Mouse (Mus musculus) gonadal fat pad, adult 2 months (tissue): ENCODE data around the gene Gm3045. TPM values are rescaled to one million over a fixed set of nuclear protein-coding genes. Genes with fewer than 3 reads are reported as not detected.

ENCODE experiments used
- DNase-seq: peaks from one replicate; pipeline ENCODE4 v3.0.0-alpha.2; 2012; ENCODE audit warnings: low read depth
- polyA plus RNA-seq: library from polyadenylated mRNA; depleted of rRNA; stranded (reverse); fragments of >200 nt; gene quantifications from 2 replicates; pipeline ENCODE4 v1.2.3, GENCODE M21; 2012; rRNA removed

Gm3045 gene
- polyA plus RNA-seq, result not detected in 2 replicates

DNA sequence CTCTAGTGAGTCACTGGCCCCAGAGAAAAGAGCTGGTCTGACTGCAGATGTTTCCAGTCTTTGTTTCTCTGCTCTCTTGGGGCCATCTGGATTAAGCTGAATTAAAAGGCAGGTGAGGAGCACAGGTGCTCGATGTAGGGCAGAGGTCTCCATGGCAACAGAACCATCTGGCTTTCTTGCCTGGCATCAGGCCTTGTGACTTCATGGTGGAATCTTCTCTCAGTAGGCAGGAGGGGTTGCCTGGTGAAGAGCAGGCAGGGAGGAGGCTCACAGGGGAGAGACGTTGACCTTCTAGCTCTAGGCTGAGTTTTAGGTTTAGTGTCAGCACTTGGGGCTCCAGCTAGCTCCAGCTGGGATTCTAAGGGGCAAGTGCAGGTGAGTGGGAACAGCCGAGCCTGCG is at the start of gene Gm3045:
Gene Gm3045, plus strand, starts transcription at position 230 of the 400 bp plus-strand sequence.
- DNase-seq, result no peak

DNA sequence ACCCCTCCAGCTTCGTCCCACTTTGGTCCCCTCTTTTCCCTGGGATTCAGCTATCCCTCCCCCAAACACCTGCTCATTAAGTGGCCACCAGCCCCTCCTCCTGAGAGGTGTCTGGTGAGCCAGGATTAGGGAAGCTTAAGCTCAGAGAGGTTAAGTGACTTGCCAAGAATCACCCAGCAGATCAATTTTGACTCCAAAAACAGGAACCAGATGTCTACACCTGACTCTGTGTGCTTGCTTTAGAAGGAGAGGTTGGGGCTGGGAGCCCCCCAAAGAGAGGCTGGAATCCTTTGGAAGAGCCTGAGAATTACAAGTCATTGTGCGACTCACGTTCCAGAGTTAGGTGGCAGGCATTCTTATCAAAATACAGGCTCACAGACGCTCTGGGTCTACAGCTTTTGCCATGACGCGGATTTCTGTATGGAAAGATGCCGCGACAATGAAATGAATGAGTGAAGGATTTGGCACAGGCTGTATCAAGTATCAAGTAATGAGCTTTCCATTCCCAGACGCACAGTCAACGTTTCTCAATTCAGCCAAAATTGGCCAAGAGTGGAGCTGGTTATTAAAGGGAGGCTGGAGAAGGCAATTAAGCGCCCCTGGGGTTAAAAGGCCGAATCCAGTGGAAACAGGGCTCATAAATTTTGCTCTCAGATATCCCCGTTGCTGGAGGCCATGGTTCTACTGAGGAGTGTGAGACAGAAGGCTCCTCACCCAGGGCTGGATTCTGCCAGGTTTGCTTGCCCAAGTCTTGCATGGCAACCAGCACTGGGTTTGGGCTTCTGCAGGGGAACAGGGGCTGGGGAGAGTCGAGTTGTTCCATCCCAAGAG is 45.3 kb upstream of the Gm3045 start:
- no peak for DNase-seq

DNA sequence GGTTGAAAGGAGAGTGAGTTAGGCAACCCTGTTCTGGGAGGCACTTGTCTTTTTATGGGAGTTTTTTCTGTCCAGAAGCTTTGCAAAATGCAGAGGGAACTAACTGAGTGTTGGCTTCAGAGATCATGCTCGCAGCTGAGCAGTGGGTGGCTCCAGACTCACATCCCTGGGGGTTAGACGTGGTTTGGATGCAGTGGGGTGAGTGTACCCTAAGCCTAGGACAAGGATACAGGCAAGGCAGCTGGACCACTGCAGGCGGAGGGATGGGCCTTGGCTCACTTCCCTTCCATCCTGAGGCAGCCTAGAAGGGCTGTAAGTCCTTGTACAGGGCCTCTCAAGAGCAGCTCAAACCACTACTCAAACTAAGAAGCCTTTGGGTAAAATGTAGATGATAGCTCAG is 43.0 kb upstream of the Gm3045 start:
- no peak for DNase-seq

GRCm38 (mm10) chr13:56386411-56386810 is 40.0 kb upstream of the Gm3045 start:
- no peak for DNase-seq

DNA sequence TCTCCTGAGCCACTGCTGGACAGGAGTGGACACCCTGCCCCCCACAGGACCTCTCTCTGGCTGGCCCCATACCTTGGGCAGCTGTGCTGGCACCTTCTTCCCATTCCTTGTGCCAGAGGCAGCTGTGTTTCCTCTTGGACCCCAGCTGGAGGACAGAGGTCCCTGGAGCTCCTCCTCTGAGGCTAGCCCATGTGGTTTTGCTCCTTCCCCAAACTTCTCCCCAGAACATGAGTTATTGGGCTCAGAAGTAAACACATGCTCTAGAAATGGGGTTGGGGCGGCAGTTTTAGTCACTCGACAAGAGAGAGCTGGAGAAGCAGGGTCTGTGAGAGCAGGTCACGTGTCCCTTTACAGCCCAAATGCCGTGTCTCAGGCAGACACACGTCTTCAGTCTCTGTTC is 39.0 kb upstream of the Gm3045 start:
- no peak for DNase-seq

DNA sequence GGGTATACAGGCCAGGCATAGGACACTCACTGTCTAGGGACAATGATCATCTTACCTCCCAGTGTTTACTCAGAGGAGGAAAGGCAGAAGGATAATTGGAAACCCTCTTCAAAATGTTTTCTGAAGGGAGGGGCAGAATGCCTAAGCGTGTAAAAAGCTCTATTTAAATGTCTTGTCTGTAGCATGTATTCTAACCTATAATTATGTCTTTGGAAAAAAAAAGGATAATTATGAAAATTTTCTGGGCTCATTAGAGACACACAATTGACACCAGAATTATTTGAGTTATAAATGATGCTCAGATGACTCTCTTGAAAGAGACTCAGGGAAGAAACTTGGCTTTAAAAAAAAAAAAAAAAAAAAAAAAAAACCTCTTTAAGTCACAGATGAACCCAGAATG is 38.4 kb upstream of the Gm3045 start:
- DNase-seq, result no peak

- no peak for DNase-seq
These were observed 28.8 kb upstream of the Gm3045 start for GRCm38 (mm10) chr13:56397572-56397971.

GRCm38 (mm10) chr13:56401186-56401585 is 25.2 kb upstream of the Gm3045 start:
- DNase-seq, result no peak

GRCm38 (mm10) chr13:56403381-56404086 is 22.9 kb upstream of the Gm3045 start:
- no peak for DNase-seq

DNA sequence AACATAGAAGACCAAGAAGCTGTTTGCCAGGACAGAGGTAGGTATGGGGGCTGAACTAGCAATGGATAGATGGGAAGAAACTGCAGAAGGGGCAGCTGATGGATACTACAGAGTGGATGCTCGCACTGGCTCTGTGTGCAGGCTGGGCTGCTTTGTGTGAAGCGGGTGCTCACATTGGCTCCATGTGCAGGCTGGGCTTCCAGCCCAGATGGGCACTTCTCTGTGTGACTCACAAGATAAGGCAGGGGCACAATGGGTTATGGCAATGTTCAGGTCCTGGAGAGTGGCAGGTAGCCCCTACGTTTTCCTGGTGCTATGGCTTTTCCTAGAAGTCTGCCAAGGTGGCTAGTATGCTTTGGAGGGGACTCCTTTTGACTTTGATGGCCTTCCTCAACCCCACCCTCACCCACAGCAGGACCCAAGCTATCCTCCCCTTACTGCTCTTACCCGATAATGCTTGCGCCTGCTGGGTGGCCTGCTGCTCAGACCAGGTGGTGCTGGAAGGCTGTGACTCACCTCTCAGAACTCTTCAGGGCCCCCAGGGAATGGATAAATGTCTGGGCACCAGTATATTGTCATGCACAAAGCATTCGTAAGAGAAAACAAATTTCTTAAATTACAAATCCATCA is 21.8 kb upstream of the Gm3045 start:
- DNase-seq, result no peak

- DNase-seq, result no peak
These were observed 14.0 kb upstream of the Gm3045 start for GRCm38 (mm10) chr13:56412286-56412873.

- no peak for DNase-seq
These were observed 7.5 kb upstream of the Gm3045 start for GRCm38 (mm10) chr13:56418685-56419483.

GRCm38 (mm10) chr13:56419538-56419937 is 6.9 kb upstream of the Gm3045 start:
- no peak for DNase-seq

- DNase-seq, result no peak
These were observed 4.2 kb upstream of the Gm3045 start for GRCm38 (mm10) chr13:56422072-56422723.

- DNase-seq, result no peak
These were observed 463 bp upstream of the Gm3045 start for GRCm38 (mm10) chr13:56425931-56426330.

DNA sequence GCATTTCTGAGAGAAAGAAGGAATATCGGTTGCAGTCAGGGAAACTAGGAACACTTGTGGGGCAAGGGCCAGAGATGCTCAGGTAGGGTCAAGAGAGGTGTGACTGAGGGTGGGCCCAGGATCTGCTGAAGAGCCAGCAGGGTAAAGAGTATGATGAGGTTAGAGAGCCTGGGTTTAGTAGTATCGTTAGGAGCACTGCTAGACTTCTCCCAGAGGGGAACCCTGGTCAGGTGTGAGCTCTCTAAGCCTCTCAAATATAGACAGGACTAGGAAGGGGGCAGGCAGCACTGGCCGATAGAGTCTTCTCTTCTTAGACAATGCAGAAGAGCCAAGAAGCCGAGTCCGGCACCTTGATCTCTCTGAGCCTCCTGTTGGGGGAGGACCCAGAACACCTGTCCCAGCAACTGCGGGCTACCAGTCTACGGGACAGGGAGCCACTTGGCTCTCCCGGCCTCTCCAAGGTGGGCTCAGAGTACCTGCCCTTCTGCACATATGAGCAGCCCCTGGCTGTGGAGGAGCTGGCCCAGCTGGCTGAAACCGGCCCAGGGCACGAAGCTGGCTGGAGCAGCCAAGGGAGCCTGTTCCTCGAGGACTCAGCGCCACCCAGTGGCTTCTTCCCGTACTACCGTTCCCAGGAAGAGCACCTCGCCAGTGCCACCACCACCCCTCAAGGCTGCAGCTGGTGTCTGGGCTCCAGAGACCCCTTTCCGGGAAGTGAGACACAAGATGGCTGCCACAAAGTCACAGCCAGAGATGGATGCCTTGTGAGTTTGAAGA is 2.5 kb downstream of the Gm3045 start:
- no peak for DNase-seq

GRCm38 (mm10) chr13:56432496-56432895 is 6.1 kb downstream of the Gm3045 start:
- no peak for DNase-seq

DNA sequence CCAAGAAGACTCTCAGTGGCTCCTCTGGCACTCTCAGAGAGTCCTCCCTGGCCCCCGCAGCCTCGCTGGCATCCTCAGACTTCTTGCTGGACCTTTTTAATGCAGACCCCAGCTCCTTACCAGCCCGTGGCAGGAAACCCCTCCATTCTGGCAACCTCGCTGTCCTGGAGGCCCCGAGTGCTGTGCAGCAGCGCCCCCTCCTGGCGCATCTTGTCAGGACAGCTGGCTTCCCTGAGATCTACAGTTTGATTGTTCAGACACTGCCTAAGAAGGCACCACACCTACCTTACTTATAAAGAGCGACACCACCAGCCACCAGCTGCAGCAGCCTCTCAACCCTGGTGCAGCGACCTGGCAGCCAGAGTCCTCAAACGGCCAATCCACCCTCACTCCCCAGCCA is 7.1 kb downstream of the Gm3045 start:
- DNase-seq, result no peak

DNA sequence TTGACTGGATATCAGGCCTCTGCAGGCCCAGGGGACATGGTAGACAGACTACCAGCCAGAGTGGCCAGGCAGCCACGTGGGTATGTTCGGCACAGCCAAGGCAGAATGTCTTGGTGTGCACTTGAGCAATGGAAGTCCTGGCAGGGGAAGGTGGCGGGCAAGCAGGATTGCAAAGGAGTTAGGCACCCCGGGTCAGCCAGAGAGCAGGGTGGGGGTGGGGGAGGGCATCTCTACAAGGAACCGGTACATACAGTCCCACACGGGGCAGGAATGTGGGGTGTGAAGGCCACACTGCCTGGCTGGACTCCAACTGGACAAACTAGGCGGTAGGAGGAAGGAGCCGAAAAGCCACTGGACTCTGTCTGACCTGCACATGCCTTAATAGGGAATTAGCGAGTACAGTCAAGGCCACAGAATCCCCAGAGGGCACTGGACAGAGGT is 7.9 kb downstream of the Gm3045 start:
- DNase-seq, result no peak
